Mouse (Mus musculus): Measurements from ENCODE around the gene Pex19. TPM values are rescaled to one million over a fixed set of nuclear protein-coding genes. Genes with fewer than 3 reads are reported as not detected.

Pex19 gene
- polyA plus RNA-seq, 1 experiment from 2014 or later: 173 TPM

DNA sequence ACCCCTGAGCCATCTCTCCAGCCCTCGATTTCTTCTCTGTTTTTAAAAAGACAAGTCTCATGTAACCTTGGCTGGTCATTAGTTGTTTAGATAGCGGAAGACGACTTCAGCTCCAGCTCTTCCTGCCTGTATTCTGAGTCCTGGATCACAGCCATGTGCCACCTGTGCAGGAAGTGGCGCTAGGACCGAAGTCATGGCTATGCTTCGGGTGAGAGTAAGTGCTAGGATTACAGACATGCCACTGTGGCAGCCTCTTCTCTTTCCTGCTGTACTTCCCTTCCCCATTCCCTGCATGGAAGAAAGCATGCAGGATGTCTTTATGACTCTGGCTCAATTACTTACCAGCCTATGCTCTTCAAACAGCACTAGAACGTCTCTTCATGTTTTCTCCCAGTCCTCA, 52.5 kb downstream of the Pex19 start:
- Histone ChIP-seq H3K4me2 (replicated peaks; ENCODE audit: low read depth, low read length) (no peak overlapping the region), H3K36me3 (ENCODE audit: control insufficient read depth, insufficient read depth, low read length) (peaks cover 4% of the 10 kb centered on the region), H3K4me1 (replicated peaks; ENCODE audit: control insufficient read depth, insufficient read depth, low read length) (no peaks in the 10 kb centered on the region), H3K9me3 (ENCODE audit: control insufficient read depth, low read length) (no peaks in the 10 kb centered on the region), H3K4me3 (ENCODE audit: low read depth, low read length) (no peak overlapping the region), H3K27ac (ENCODE audit: low read depth, low read length) (no peak overlapping the region), H3K9ac (ENCODE audit: low read depth, low read length) (no peak overlapping the region), H3K27me3 (ENCODE audit: control insufficient read depth, insufficient read depth, low read length) (no peaks in the 10 kb centered on the region)
- ATAC-seq (ENCODE audit: low FRiP score): no peak
- DNase-seq (ENCODE audit: low spot score): no peak
- WGBS: 87% methylated on average over 7 of the region's 7 CpGs

DNA sequence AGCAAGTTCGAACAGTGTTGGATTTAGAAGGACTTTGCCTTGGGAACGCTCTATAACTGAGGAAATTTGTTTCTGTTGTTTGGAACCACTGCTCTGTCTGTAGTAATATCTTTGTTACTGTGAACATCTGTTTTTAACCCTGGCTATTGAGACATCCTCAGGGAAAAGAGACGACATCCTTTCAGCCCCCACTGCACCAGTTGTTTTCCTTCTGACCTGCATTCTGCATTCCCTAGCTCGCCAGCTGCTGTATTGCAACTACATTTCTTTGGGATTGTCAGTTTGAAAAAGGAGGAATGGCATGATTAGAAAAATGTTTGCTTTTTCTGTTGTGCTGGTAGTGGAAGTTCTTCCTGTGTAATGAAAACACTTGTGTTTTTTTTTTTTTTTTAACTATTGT, 54.3 kb downstream of the Pex19 start:
- no peak overlapping the region for H3K9ac ChIP-seq (ENCODE audit: low read depth, low read length)
- no peak overlapping the region for H3K4me2 ChIP-seq (replicated peaks; ENCODE audit: low read depth, low read length)
- no peaks in the 10 kb centered on the region for H3K9me3 ChIP-seq (ENCODE audit: control insufficient read depth, low read length)
- H3K36me3 ChIP-seq (ENCODE audit: control insufficient read depth, insufficient read depth, low read length): peaks cover 3% of the 10 kb centered on the region
- H3K4me3 ChIP-seq (ENCODE audit: low read depth, low read length): no peak overlapping the region
- H3K27ac ChIP-seq (ENCODE audit: low read depth, low read length): no peak overlapping the region
- H3K27me3 ChIP-seq (ENCODE audit: control insufficient read depth, insufficient read depth, low read length): no peaks in the 10 kb centered on the region
- ATAC-seq (ENCODE audit: low FRiP score) (no peak), DNase-seq (ENCODE audit: low spot score) (no peak)
- no peaks in the 10 kb centered on the region for H3K4me1 ChIP-seq (replicated peaks; ENCODE audit: control insufficient read depth, insufficient read depth, low read length)
- 67% methylated on average over 4 of the region's 4 CpGs for WGBS

DNA sequence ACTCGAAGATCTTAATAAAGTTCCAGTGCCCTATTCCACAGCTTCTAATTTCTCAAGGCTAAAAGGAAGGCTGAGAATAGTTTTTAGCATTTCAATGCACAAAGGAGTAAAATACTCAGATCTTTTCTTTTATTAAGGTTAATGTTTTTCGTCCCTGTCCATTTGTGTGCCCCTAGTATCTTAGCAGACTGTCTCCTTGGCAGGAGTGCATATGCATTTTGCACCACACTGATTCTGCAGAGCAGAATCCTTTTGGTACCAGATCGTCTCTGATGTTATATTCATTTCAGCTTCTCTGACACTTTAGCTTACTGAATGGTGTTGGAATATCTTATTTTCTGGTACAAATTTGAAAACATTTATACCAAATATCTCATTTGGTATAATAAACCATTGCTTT, 55.2 kb downstream of the Pex19 start:
- Histone ChIP-seq H3K36me3 (ENCODE audit: control insufficient read depth, insufficient read depth, low read length) (peaks cover 6% of the 10 kb centered on the region), H3K9ac (ENCODE audit: low read depth, low read length) (no peak overlapping the region), H3K4me1 (replicated peaks; ENCODE audit: control insufficient read depth, insufficient read depth, low read length) (no peaks in the 10 kb centered on the region), H3K4me3 (ENCODE audit: low read depth, low read length) (no peak overlapping the region), H3K27ac (ENCODE audit: low read depth, low read length) (no peak overlapping the region), H3K4me2 (replicated peaks; ENCODE audit: low read depth, low read length) (no peak overlapping the region), H3K9me3 (ENCODE audit: control insufficient read depth, low read length) (no peaks in the 10 kb centered on the region), H3K27me3 (ENCODE audit: control insufficient read depth, insufficient read depth, low read length) (no peaks in the 10 kb centered on the region)
- DNase-seq (ENCODE audit: low spot score): no peak
- ATAC-seq (ENCODE audit: low FRiP score): no peak
- 92% methylated on average over 3 of the region's 3 CpGs for WGBS

DNA sequence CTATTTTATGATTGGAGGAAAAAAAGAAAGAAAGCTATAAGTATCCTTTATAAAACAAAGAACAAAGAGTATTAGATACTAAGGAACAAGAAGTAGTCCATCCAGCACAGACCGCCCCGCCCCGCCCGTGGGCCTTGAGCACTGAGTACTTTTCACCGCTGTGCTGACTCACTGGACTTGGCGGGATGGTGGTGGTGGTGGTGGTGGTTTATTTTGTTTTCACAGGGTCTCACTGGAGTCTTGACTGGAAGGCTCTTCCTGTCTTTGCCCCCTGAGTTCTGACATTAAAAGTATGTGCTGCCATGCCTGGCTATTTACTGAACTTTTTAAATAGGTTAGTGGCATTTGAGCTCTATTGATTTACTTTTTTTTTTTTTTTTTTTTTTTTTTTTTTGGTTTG, 56.5 kb downstream of the Pex19 start:
- no peak for ATAC-seq (ENCODE audit: low FRiP score)

GRCm38 (mm10) chr1:172183915-172184314, 57.4 kb downstream of the Pex19 start:
- no peaks in the 10 kb centered on the region for H3K4me1 ChIP-seq (replicated peaks; ENCODE audit: control insufficient read depth, insufficient read depth, low read length)
- DNase-seq (ENCODE audit: low spot score) (no peak), ATAC-seq (ENCODE audit: low FRiP score) (no peak)
- no peak overlapping the region for H3K4me3 ChIP-seq (ENCODE audit: low read depth, low read length)
- 0 out of 2 replicates have a peak, but pooled peaks cover 7% of the 10 kb centered on the region for H3K36me3 ChIP-seq (ENCODE audit: control insufficient read depth, insufficient read depth, low read length)
- no peaks in the 10 kb centered on the region for H3K9me3 ChIP-seq (ENCODE audit: control insufficient read depth, low read length)
- H3K9ac ChIP-seq (ENCODE audit: low read depth, low read length): no peak overlapping the region
- no peak overlapping the region for H3K4me2 ChIP-seq (replicated peaks; ENCODE audit: low read depth, low read length)
- H3K27ac ChIP-seq (ENCODE audit: low read depth, low read length): no peak overlapping the region
- no peaks in the 10 kb centered on the region for H3K27me3 ChIP-seq (ENCODE audit: control insufficient read depth, insufficient read depth, low read length)

More for the DNA sequence above, 56.5 kb downstream of the Pex19 start:
- DNase-seq (ENCODE audit: low spot score): no peak
- Histone ChIP-seq H3K9ac (ENCODE audit: low read depth, low read length) (no peak overlapping the region), H3K4me1 (replicated peaks; ENCODE audit: control insufficient read depth, insufficient read depth, low read length) (no peaks in the 10 kb centered on the region), H3K27ac (ENCODE audit: low read depth, low read length) (no peak overlapping the region), H3K4me2 (replicated peaks; ENCODE audit: low read depth, low read length) (no peak overlapping the region), H3K4me3 (ENCODE audit: low read depth, low read length) (no peak overlapping the region), H3K9me3 (ENCODE audit: control insufficient read depth, low read length) (no peaks in the 10 kb centered on the region), H3K27me3 (ENCODE audit: control insufficient read depth, insufficient read depth, low read length) (no peaks in the 10 kb centered on the region), H3K36me3 (ENCODE audit: control insufficient read depth, insufficient read depth, low read length) (peaks cover 9% of the 10 kb centered on the region)
- WGBS: over 99% methylated on average over 6 of the region's 6 CpGs

Other genes starting within 250 kb of the Pex19 start
- not detected in 2 replicates for gene Gm10521, start 231.1 kb upstream of the Pex19 start, polyA plus RNA-seq (2014; fragmentation: Nextera tagmentation; extraction: Ambion mirVana)
- gene Slamf6, start 209.2 kb upstream of the Pex19 start, polyA plus RNA-seq (2014; fragmentation: Nextera tagmentation; extraction: Ambion mirVana): 0.11 TPM in 1 of 2 replicates, not detected in the other
- gene Vangl2, start 98.3 kb upstream of the Pex19 start, polyA plus RNA-seq (2014; fragmentation: Nextera tagmentation; extraction: Ambion mirVana): 60.3 and 61.6 TPM in 2 replicates
- gene Nhlh1, start 69.2 kb upstream of the Pex19 start, polyA plus RNA-seq (2014; fragmentation: Nextera tagmentation; extraction: Ambion mirVana): 20.5 and 22.3 TPM in 2 replicates
- gene Copa, start 44.2 kb upstream of the Pex19 start, polyA plus RNA-seq (2014; fragmentation: Nextera tagmentation; extraction: Ambion mirVana): 154 and 191 TPM in 2 replicates
- 120 and 121 TPM in 2 replicates for gene Ncstn, start 44.0 kb upstream of the Pex19 start, polyA plus RNA-seq (2014; fragmentation: Nextera tagmentation; extraction: Ambion mirVana)
- 87.8 and 96.0 TPM in 2 replicates for gene Dcaf8, start 21.3 kb downstream of the Pex19 start, polyA plus RNA-seq (2014; fragmentation: Nextera tagmentation; extraction: Ambion mirVana)
- 283 and 321 TPM in 2 replicates for gene Pea15a, start 80.0 kb downstream of the Pex19 start, polyA plus RNA-seq (2014; fragmentation: Nextera tagmentation; extraction: Ambion mirVana)
- 1.4 and 2.5 TPM in 2 replicates for gene Casq1, start 93.1 kb downstream of the Pex19 start, polyA plus RNA-seq (2014; fragmentation: Nextera tagmentation; extraction: Ambion mirVana)
- 0.06 TPM in 1 of 2 replicates, not detected in the other for gene Atp1a4, start 131.7 kb downstream of the Pex19 start, polyA plus RNA-seq (2014; fragmentation: Nextera tagmentation; extraction: Ambion mirVana)
- 123 and 136 TPM in 2 replicates for gene Igsf8, start 134.9 kb downstream of the Pex19 start, polyA plus RNA-seq (2014; fragmentation: Nextera tagmentation; extraction: Ambion mirVana)
- 1.9 and 2.6 TPM in 2 replicates for gene Atp1a2, start 171.3 kb downstream of the Pex19 start, polyA plus RNA-seq (2014; fragmentation: Nextera tagmentation; extraction: Ambion mirVana)
- gene Kcnj9, start 202.6 kb downstream of the Pex19 start, polyA plus RNA-seq (2014; fragmentation: Nextera tagmentation; extraction: Ambion mirVana): 0.17 and 0.46 TPM in 2 replicates
- 0.73 TPM in 2 replicates for gene Kcnj10, start 214.5 kb downstream of the Pex19 start, polyA plus RNA-seq (2014; fragmentation: Nextera tagmentation; extraction: Ambion mirVana)
- 11.0 and 11.8 TPM in 2 replicates for gene Pigm, start 249.8 kb downstream of the Pex19 start, polyA plus RNA-seq (2014; fragmentation: Nextera tagmentation; extraction: Ambion mirVana)

All from hindbrain, embryonic 11.5 days (tissue).